Mouse (Mus musculus): Measurements from ENCODE around the gene D11Wsu47e. TPM values are rescaled to one million over a fixed set of nuclear protein-coding genes. Genes with fewer than 3 reads are reported as not detected.
"Not testable (repeated sequence)": the region's sequence is repeated elsewhere in the genome, so short reads cannot be mapped to it uniquely, and the experiment has no call there.

Gene D11Wsu47e
- total RNA-seq (2021): 10 to 100 TPM; 11.8 to 13.5 TPM

- peak; percentile 97 to 99 for DNase-seq (ENCODE audit: extremely low spot score in 1 of 2, low spot score in 1 of 2)
Measured at GRCm38 (mm10) chr11:113683957-113684706, at the start of gene D11Wsu47e, which contains the start of gene Fam104a. Gene D11Wsu47e, plus strand, starts transcription at chr11:113684412. Gene Fam104a, minus strand, starts transcription at chr11:113684155.

DNA sequence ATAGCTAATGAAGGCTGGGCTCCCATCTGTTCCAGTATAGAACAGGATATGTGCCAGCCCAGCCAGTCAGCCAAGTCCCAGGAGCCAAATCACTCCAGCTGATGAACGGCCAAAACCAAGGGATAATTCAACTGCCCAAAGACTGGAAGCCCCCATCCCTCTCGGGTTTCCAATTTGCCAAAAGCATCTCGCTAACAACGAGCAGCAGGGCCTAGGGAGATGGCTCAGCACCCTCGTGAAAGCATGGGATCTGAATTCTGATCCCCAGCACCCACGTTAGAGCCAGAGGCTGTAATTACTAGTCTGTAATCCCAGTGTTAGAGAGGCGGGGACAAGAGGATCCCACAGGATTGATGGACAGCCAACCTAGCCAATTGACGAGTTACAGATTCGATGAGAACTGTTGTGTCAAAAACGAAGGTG is 49.5 kb upstream of the D11Wsu47e start:
- DNase-seq (ENCODE audit: extremely low spot score in 1 of 2, low spot score in 1 of 2): no peak

DNA sequence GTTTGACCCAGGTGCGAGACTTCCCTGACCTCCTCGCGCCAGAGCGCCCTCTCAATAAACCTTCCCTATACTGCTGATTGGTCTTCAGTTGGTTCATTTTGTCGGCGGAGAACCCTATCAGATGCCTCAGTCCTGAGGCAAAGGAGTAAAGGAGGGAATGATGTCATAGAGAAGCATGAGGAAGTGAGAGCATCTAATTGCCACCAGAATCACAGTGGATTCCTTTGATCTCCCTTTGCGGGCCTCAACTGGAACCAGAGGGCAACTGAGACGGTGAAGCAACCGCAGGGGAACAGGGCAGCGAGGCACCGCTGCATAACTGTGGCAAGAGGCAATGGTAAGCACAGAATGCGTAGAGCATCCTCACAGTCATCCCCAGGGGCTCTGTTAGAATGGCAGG is 45.5 kb upstream of the D11Wsu47e start:
- no peak for DNase-seq (ENCODE audit: extremely low spot score in 1 of 2, low spot score in 1 of 2)

DNA sequence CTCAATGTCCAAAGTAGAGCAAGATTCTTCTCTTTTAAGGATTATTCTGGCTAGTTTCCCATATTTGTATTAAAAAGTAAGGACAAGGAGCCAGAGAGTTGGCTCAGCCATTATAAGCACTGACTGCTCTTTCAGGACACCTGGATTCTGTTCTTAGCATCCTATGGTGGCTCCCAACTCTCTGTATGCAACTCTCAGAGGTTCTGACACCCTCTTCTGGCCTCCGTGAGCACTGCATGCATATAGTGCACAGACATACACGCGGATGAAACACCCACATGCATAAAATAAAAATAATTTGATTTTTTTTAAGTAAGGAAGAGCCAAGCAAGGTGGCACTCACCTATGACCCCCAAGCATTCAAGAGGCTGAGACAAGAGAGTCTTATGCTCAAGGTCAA is 39.0 kb upstream of the D11Wsu47e start:
- no peak for DNase-seq (ENCODE audit: extremely low spot score in 1 of 2, low spot score in 1 of 2)

- peak; percentile 85 to 94 for DNase-seq (ENCODE audit: extremely low spot score in 1 of 2, low spot score in 1 of 2)
Measured at GRCm38 (mm10) chr11:113648152-113648551, 36.1 kb upstream of the D11Wsu47e start.

GRCm38 (mm10) chr11:113648690-113649352 is 35.4 kb upstream of the D11Wsu47e start, which contains the start of gene Cog1:
Gene Cog1, plus strand, starts transcription at chr11:113649169.
- DNase-seq (ENCODE audit: extremely low spot score in 1 of 2, low spot score in 1 of 2): no peak

DNA sequence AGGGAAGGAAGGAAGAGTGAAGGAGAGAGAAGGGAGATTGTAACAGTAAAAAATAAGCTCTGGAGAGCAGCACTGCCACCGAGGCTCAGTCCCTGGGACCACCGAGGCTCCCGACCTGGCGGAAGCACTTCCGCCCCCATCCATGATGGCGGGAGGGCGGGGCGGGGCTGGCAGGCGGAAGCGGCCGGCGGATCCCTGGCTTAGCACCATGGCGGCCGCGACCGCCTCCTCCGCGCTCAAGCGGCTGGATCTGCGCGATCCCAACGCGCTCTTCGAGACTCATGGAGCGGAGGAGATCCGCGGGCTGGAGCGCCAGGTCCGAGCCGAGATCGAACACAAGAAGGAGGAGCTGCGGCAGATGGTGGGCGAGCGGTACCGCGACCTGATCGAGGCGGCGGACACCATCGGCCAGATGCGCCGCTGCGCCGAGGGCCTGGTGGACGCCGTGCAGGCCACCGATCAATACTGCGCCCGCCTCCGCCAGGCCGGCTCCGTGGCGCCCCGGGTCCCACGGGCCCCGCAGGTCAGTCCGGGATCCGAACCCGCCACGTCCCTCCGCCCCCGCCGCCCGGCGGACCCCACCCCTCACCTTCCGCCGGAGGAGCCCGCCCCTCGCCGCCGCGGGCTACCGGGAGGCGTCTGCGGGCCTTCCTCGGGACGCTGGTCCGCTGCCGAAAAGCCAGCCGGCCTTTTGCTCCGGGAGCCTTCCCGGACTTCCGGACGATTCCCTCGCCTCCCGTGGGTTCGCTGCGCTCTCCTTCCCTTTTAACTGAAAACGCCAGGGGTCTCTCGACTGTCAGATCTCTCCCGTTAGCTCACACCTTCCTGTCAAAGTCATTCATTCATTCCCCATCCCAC is 34.6 kb upstream of the D11Wsu47e start, which contains the start of gene Slc39a11:
Slc39a11 (minus strand) TSS at position 727 of the 858 bp plus-strand sequence.
- peak; percentile 42 to 62 for DNase-seq (ENCODE audit: extremely low spot score in 1 of 2, low spot score in 1 of 2)

DNA sequence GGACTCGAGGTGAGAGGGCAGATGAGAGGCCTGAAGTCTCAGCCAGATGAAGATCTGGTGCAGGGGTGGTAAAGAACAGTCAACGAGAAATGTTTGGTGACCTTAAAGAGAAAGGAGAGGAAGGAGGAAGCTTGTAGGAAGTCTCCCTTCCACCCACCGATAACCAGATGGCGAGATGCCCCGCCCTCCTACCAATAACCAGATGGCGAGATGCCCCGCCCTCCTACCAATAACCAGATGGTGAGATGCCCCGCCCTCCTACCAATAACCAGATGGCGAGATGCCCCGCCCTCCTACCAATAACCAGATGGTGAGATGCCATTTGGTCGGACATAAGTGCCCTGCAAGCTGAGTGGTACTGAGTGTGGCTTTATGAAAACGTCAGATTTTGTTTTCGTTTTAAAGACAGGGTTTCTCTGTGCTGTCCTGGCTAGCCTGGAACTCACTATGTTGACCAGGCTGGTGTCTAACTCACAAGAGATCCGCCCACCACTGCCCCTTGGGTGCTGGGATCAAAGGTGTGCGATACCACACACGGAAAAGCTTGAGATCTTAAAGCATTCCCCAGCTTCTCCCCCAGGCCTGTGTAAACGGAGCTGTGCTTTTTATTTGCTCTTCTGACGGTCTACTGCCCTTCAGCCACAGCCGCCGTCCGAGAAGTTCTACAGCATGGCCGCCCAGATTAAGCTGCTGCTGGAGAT is 32.9 kb upstream of the D11Wsu47e start:
- no peak for DNase-seq (ENCODE audit: extremely low spot score in 1 of 2, low spot score in 1 of 2)

DNA sequence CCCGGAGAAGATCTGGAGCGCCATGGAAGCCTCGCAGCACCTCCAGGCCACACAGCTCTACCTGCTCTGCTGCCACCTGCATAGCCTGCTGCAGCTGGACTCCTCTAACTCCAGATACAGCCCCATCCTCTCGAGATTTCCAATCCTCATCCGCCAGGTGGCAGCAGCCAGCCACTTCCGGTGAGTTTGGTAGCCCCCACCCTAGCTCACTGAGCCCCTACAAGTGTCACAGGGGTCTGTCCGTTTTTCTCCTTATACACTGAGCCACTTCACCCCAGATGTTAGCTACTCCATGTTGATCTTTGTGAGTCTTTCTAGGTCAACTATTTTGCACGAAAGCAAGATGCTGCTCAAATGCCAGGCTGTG is 32.3 kb upstream of the D11Wsu47e start:
- DNase-seq (ENCODE audit: extremely low spot score in 1 of 2, low spot score in 1 of 2): peak in 1 of 2 experiments; percentile 39

DNA sequence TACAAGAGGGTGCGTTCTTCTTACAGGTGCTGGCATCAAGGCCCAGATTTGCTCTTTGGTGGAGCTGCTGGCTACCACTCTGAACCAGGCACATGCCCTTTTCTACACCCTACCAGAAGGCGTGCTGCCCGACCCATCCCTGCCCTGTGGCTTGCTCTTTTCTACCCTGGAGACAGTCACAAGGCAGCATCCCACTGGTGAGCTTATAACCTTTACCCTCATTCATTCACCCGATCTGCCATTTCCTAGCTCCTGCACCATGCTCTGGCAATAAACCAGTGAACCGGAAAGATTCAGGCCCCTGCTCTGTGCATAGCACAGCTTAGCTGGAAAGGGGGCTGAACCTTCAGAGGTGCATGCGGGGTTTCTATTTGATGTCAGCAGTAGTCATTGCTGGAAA is 31.7 kb upstream of the D11Wsu47e start:
- no peak for DNase-seq (ENCODE audit: extremely low spot score in 1 of 2, low spot score in 1 of 2)

GRCm38 (mm10) chr11:113654105-113654504 is 30.1 kb upstream of the D11Wsu47e start:
- no peak for DNase-seq (ENCODE audit: extremely low spot score in 1 of 2, low spot score in 1 of 2)

GRCm38 (mm10) chr11:113654561-113655270 is 29.5 kb upstream of the D11Wsu47e start:
- DNase-seq (ENCODE audit: extremely low spot score in 1 of 2, low spot score in 1 of 2): no peak

DNA sequence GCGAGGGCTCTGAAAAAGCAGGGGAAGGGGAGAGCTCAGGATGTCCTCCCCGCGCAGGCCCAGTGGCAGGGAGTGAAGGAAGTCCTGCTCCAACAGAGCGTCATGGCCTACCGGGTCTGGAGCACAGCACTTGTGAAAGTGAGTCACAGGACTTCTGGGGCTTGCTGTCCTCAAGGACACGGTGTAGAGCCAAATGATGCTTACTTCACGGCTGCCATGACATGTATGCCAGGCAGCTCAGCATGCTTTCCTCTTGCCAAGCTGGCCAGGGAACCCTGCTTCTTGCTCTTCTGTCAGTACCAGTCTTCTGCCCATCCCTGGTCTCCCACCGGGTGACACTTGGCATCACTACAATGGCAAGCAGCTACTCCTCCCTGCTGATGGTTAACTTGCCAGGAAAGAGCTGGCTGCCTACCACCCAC is 27.7 kb upstream of the D11Wsu47e start:
- DNase-seq (ENCODE audit: extremely low spot score in 1 of 2, low spot score in 1 of 2): no peak

- no peak for DNase-seq (ENCODE audit: extremely low spot score in 1 of 2, low spot score in 1 of 2)
Measured at GRCm38 (mm10) chr11:113657221-113657620, 27.0 kb upstream of the D11Wsu47e start.

- DNase-seq (ENCODE audit: extremely low spot score in 1 of 2, low spot score in 1 of 2): no peak
Measured at GRCm38 (mm10) chr11:113658319-113658718, 25.9 kb upstream of the D11Wsu47e start.

GRCm38 (mm10) chr11:113658763-113659162 is 25.4 kb upstream of the D11Wsu47e start:
- no peak for DNase-seq (ENCODE audit: extremely low spot score in 1 of 2, low spot score in 1 of 2)

GRCm38 (mm10) chr11:113660213-113660612 is 24.0 kb upstream of the D11Wsu47e start:
- DNase-seq (ENCODE audit: extremely low spot score in 1 of 2, low spot score in 1 of 2): not testable (repeated sequence)

DNA sequence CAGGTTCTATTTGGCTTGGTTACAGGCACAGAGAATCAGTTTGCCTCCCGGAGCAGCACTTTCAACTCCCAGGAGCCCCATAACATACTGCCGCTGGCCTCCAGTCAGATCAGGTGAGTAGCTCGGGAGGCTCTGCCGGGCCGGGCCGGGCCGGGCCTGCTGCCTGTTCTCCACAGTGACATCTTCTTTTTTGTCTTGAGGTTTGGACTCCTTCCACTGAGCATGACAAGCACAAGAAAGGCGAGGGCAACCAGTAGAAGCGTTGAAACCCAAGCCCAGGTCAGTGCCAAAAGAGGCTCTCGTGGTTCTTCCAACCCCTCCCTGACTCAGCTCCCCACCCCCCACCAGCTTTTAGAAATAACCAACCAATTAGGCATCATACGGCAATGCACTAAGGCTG is 23.3 kb upstream of the D11Wsu47e start:
- DNase-seq (ENCODE audit: extremely low spot score in 1 of 2, low spot score in 1 of 2): no peak

DNA sequence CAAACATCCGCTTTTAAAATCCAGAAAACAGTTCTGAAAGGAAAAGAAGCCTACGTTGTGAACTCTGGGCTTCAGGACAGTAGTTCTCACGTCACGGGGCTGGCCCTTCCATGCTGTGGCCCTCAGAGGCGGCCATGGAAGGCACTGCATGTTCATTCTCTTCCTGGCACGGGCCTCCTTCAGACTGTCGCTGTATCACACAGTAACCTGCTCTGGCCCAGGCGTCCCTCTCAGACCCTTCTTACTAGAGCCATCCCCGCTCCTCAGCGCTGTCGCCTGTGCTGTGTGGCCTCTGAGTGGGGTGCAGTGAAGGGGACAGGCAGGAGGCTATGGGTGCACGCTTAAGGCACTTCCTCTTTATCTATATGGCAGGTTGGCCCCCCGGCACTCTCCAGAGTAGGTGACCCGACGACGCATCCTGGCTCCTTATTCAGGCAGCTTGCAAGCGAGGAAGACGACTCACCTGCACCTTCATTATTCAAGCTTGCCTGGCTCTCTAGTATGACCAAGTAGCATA is 22.3 kb upstream of the D11Wsu47e start:
- no peak for DNase-seq (ENCODE audit: extremely low spot score in 1 of 2, low spot score in 1 of 2)

All from layer of hippocampus, postnatal 25 days (tissue).